Mouse (Mus musculus) bone marrow, adult 2 months (tissue): ENCODE results near the gene Naa40. TPM values are rescaled to one million over a fixed set of nuclear protein-coding genes. Genes with fewer than 3 reads are reported as not detected.
A peak's percentile ranks its signal among the peaks of the same experiment; 100 is the strongest.

Experiments used
- H3K27ac ChIP-seq: fragments of 200-500 bp; 2 replicates; pipeline ENCODE4 v1.5.1; 2012; ENCODE audit warnings: low read depth, mild to moderate bottlenecking, control low read depth, inconsistent platforms, low read length; ENCODE audit not compliant: control insufficient read depth, poor library complexity, insufficient read depth
- H3K4me1 ChIP-seq: fragments of 200-500 bp; 2 replicates; pipeline ENCODE4 v1.6.1; 2011; ENCODE audit warnings: low read length; ENCODE audit not compliant: control insufficient read depth, insufficient read depth
- H3K4me3 ChIP-seq: fragments of 200-500 bp; replicated peaks from 2 replicates; pipeline ENCODE3; 2011; ENCODE audit warnings: mild to moderate bottlenecking, low read depth, low read length, control low read depth; ENCODE audit not compliant: control insufficient read depth
- CTCF ChIP-seq: fragments of 200-500 bp; IDR thresholded peaks from 2 replicates; pipeline ENCODE4 v1.5.1; 2011; ENCODE audit warnings: low read length, control low read depth; ENCODE audit not compliant: control insufficient read depth, insufficient read depth
- POLR2A ChIP-seq: fragments of 200-500 bp; IDR thresholded peaks from 2 replicates; pipeline ENCODE4 v1.6.1; 2011; ENCODE audit warnings: low read depth, mild to moderate bottlenecking, control low read depth, low read length, borderline replicate concordance; ENCODE audit not compliant: control insufficient read depth
- WGBS: fragments of 180-500 bp; shearing (Covaris S2); methylation state at CpG from one replicate; pipeline ENCODE4 v1.1.7; 2018; 5-methylcytosine and 5-hydroxymethylcytosine counted together
- polyA plus RNA-seq: library from polyadenylated mRNA; stranded (reverse); fragments of >200 nt; gene quantifications from 2 replicates; pipeline ENCODE4 v1.2.4, GENCODE M21; 2011; ENCODE audit warnings: low replicate concordance; ENCODE audit not compliant: missing spikeins, insufficient read depth, insufficient read length

Gene Naa40
- polyA plus RNA-seq, 1 experiment: 16.3 TPM

DNA sequence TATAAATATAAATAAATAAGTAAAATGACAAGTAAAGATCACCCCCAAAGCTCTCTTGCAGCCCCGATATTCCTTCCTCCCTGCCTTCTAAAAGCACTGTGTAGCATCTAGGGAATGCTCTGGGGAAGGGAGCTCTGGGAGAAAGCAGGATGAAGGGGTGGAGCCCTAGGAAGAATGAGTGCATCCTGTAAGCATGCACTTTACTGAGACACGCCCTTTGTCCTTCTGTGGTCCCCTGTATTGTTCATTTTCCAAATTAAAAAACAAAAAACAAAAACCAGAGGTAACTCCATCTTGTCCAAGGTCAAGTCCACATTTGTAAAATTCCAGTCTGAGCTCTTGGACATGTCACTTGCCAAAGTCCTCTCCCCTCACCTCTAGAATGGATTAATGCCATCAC, 36.1 kb downstream of the Naa40 start:
- WGBS: 76% methylated on average over 2 of the region's 2 CpGs
- Histone ChIP-seq H3K4me1 (peaks cover 3% of the 10 kb centered on the region), H3K4me3 (peak overlapping the region; percentile 81), H3K27ac (no peak overlapping the region)
- TF ChIP-seq CTCF (no peak), POLR2A (no peak)

DNA sequence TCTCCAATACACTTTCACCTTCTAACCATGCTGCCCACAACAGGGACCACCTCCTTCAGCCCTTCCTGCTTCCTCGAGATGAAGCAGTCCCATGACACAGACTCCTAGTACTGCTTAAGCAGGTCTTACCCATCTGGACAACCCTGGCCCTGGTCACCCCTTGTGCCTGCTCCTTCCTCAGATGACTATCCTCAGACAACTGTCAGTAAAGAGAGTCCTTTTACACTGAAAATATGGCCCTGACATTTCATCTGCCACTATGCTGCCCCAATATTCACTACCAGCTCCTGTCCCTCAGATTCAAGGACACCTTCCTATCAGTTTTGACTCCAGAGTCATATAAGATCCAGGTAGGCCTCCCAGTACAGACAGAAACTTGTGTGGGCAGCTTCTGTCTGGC, 40.6 kb downstream of the Naa40 start:
- H3K4me3 ChIP-seq: no peak overlapping the region
- H3K4me1 ChIP-seq: peaks cover 3% of the 10 kb centered on the region
- TF ChIP-seq POLR2A (no peak), CTCF (no peak)
- WGBS: 55% methylated on average over 1 of the region's 1 CpGs
- no peak overlapping the region for H3K27ac ChIP-seq

DNA sequence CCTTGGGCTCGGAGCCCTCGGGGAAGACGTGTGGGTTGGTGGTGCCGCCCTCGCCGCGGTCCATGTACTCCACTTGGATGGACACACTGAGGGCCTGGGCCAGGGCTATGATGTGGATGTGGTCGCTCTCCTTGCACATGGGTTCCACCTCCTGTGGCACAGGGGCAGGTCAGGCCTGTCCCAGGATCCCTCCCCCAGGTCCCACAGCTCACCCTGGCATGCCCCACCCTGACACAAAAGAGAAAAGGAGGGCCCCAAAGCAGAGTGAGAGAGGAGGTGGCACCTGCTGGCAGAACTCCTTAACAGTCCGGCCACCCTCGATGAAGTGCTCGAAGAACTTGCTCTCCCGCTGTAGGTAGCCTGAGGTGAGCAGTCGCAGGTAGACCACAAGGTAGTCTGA, 41.9 kb downstream of the Naa40 start:
- TF ChIP-seq CTCF (no peak), POLR2A (no peak)
- no peak overlapping the region for H3K27ac ChIP-seq
- H3K4me3 ChIP-seq: no peak overlapping the region
- WGBS: 93% methylated on average over 13 of the region's 13 CpGs
- no peaks in the 10 kb centered on the region for H3K4me1 ChIP-seq

DNA sequence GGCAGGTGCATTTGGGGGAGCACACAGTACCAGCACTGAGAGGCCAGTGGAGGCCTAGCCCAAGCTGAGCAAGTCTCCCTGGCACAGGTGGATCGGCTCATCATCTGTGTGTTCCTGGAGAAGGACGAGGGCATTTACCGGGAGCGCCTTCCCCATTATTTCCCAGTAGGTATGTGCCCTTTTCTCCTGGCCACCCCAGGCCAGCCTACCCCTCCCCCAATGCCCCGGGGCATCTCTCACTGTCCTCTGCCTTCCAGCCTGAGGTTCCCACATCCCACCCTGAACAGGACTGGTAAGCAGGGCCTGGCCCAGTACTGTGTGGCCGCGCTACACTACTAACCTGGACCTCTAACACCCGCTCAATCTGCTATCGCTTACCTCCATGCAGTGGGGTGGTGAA, 43.5 kb downstream of the Naa40 start:
- no peak overlapping the region for H3K27ac ChIP-seq
- H3K4me1 ChIP-seq: no peaks in the 10 kb centered on the region
- 88% methylated on average over 9 of the region's 9 CpGs for WGBS
- TF ChIP-seq POLR2A (no peak), CTCF (no peak)
- H3K4me3 ChIP-seq: no peak overlapping the region

DNA sequence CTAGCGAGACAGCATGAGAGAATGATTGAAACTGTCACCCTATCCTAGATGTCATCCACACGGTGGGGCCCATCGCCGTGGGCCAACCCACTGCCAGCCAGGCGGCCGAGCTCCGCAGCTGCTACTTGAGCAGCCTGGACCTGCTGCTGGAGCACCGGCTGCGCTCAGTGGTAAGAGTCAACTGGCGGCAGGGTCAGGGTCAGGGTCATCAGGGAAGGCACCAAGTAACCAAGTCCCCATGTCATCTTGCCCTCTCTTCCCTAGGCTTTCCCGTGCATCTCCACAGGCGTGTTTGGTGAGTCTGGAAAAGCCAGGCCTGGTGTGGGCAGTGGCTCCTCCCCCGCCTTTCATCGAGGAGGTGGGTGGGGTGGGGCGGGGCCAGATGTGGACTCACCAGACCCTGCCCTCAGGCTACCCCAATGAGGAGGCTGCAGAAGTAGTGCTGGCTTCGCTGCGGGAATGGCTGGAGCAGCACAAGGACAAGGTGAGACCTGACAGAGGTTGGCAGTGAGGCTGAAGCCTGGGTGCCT, 44.2 kb downstream of the Naa40 start:
- TF ChIP-seq CTCF (no peak), POLR2A (no peak)
- Histone ChIP-seq H3K27ac (no peak overlapping the region), H3K4me3 (no peak overlapping the region), H3K4me1 (no peaks in the 10 kb centered on the region)
- 76% methylated on average over 17 of the region's 17 CpGs for WGBS

DNA sequence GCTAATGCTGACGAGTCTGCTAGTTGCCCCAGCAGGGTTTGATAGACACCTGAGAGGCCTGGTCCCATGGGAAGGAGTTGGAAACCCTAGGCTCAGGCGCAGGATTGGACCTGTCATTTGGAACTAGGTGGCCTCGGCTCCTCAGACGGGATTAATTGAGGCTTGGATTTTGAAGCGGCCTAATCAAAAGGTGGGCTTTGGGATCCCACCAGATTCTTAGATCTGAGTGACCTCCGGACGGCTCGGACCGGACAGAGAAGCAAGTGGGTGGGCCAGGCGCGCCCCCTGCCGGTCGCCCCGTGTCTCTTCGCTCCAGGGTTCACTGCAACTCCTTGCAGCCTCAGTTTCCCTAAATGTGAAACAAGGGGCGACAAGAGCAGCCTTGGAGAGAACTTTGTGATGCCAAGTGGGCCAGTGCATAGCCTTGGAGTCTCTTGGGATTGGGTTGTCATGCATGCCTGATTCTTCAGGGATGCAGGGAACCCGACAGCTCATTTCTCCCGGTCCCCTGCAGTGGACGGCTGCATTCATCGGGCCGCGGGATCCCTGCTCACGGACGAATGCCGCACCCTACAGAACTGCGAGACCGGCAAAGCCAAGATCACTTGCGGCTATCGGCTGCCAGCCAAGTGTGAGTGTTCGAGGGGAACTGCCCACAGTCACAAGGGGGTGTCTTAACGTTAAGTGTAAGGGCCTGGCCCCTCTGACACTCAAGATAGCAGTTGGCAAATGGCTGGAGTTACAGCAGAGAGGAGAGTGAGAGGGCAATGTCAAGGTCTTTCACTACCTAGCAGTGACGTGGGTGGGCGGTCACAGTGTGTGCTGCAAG, 44.9 kb downstream of the Naa40 start:
- Histone ChIP-seq H3K4me3 (no peak overlapping the region), H3K27ac (no peak overlapping the region), H3K4me1 (no peaks in the 10 kb centered on the region)
- WGBS: 34% methylated on average over 33 of the region's 33 CpGs
- TF ChIP-seq POLR2A (no peak), CTCF (peak; percentile 81)

DNA sequence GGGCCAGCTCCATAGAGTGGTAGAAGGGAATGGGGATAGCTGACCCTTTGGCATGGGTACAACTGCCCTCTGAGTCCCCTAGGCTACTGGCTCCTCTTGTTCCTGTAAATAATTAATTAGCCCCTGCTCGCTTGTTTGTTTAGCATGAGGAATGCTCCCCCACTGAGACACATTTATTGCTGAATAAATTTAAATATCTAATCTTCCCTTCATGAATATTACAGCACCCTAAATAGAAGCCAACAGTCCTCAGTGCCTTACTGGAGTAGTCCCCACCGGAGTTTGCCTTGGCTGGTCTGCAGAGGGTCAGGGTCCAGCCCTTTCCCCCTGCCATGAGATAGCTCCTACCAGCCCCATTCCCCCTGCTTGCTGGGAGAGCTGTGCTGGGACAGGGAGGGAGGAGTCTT, 48.4 kb downstream of the Naa40 start:
- TF ChIP-seq CTCF (no peak), POLR2A (no peak)
- H3K4me3 ChIP-seq: no peak overlapping the region
- no peaks in the 10 kb centered on the region for H3K4me1 ChIP-seq
- WGBS: 80% methylated on average over 2 of the region's 2 CpGs
- no peak overlapping the region for H3K27ac ChIP-seq

DNA sequence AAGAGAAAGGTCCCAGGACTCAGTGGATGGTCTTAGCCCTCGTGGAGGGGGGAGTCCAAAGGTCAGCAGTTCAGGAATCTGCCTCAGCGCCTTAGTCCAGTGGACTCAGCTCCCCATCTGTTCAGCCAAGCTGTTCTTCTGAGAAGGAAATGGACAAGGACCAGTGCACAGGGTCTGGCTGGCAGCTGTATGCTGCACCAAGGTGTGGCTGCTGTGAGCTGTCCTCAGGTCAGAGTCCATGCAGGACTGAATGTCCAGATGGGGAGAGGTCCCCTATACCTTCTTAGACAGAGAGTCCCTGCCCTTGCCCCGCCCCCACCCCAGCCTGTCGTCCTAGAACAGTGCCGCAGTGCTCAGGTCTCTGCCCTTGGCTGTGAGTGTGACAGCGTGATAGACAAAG, 49.3 kb downstream of the Naa40 start:
- Histone ChIP-seq H3K4me1 (no peaks in the 10 kb centered on the region), H3K27ac (no peak overlapping the region), H3K4me3 (no peak overlapping the region)
- TF ChIP-seq CTCF: no peak
- no peak for TF ChIP-seq POLR2A
- 67% methylated on average over 6 of the region's 6 CpGs for WGBS

DNA sequence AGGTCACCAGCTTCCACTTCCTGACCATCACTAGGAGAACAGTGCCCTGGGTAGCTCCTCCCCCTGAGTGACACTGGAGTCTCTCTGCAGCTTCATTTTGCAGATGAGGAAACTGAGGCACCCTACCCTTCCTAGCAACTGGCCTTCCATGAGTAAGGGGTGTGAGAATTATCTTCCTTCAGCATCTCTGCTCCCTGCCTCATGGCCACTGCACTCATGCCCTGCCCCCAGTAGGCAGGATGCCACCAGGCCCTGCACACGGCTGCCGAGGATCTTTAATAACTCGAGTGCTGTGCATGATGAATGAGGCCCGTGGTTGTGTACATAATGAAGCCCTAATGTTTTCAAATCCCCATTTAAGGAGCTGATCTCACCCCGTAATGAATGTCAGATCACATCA, 50.0 kb downstream of the Naa40 start:
- no peak overlapping the region for H3K27ac ChIP-seq
- H3K4me3 ChIP-seq: no peak overlapping the region
- H3K4me1 ChIP-seq: no peaks in the 10 kb centered on the region
- TF ChIP-seq CTCF (no peak), POLR2A (no peak)
- 71% methylated on average over 5 of the region's 5 CpGs for WGBS
